Mouse (Mus musculus): Measurements from ENCODE around the gene Gpd1. TPM values are rescaled to one million over a fixed set of nuclear protein-coding genes. Genes with fewer than 3 reads are reported as not detected.

The Gpd1 gene
- total and polyA plus RNA-seq, 3 experiments, result 0.24 to 0.56 (median 0.25) TPM

- Histone ChIP-seq H3K4me1 (ENCODE audit: control insufficient read depth in 1 of 2, insufficient read depth in 2 of 2) (peaks cover 0 to 13% of the 10 kb centered on the region in 2 experiments; a peak in 2 of 4 replicates), H3K4me3 (replicated peaks in 1 of 3; ENCODE audit: low read depth in 2 of 3, low read length in 2 of 3, poor library complexity in 1 of 3) (no peak overlapping the region), H3K9me3 (replicated peaks; ENCODE audit: low read length) (no peaks in the 10 kb centered on the region), H3K27me3 (replicated peaks) (no peaks in the 10 kb centered on the region), H3K36me3 (replicated peaks in 1 of 2; ENCODE audit: control insufficient read depth in 1 of 2, insufficient read depth in 1 of 2, low read length in 1 of 2) (peaks cover 31 to 87% of the 10 kb centered on the region in 2 experiments), H3K79me2 (replicated peaks; ENCODE audit: control insufficient read depth, extremely low read depth, insufficient read depth, poor library complexity, severe bottlenecking) (no peaks in the 10 kb centered on the region), H3K4me2 (ENCODE audit: insufficient read depth, low read depth, poor library complexity, severe bottlenecking) (no peak overlapping the region), H3K27ac (ENCODE audit: insufficient read depth, low read depth) (no peak overlapping the region), H3K9ac (ENCODE audit: insufficient read depth, low read depth) (no peak overlapping the region)
- dilution Hi-C loops (cut with MboI; ENCODE audit: extremely low pct_ligation_motif_present, extremely low pct_unique_long_range_greater_than_20kb, low sequenced_read_pairs), result no loop called here
- TF ChIP-seq UBTF (IDR thresholded peaks at IDR 0.05; ENCODE audit: low read depth, low read length) (no peak), MAZ (IDR thresholded peaks at IDR 0.05; ENCODE audit: low read depth, low read length) (no peak)
- in situ Hi-C loops (cut with MboI; ENCODE audit: low pct_ligation_motif_present, low pct_unique_long_range_greater_than_20kb, low sequenced_read_pairs), result no loop called here
- no peak for DNase-seq (ENCODE audit: extremely low read depth)
Measured at GRCm38 (mm10) chr15:99715361-99715865, 1.9 kb upstream of the Gpd1 start.

- Histone ChIP-seq H3K9me3 (replicated peaks; ENCODE audit: low read length) (no peaks in the 10 kb centered on the region), H3K4me3 (replicated peaks in 1 of 3; ENCODE audit: low read depth in 2 of 3, low read length in 2 of 3, poor library complexity in 1 of 3) (no peak overlapping the region), H3K4me2 (ENCODE audit: insufficient read depth, low read depth, poor library complexity, severe bottlenecking) (no peak overlapping the region), H3K27me3 (replicated peaks) (no peaks in the 10 kb centered on the region), H3K9ac (ENCODE audit: insufficient read depth, low read depth) (no peak overlapping the region), H3K27ac (ENCODE audit: insufficient read depth, low read depth) (no peak overlapping the region), H3K79me2 (replicated peaks; ENCODE audit: control insufficient read depth, extremely low read depth, insufficient read depth, poor library complexity, severe bottlenecking) (no peaks in the 10 kb centered on the region), H3K4me1 (ENCODE audit: control insufficient read depth in 1 of 2, insufficient read depth in 2 of 2) (peaks cover 0 to 13% of the 10 kb centered on the region in 2 experiments; a peak in 2 of 4 replicates), H3K36me3 (replicated peaks in 1 of 2; ENCODE audit: control insufficient read depth in 1 of 2, insufficient read depth in 1 of 2, low read length in 1 of 2) (peaks cover 23 to 87% of the 10 kb centered on the region in 2 experiments)
- DNase-seq (ENCODE audit: extremely low read depth), result no peak
- dilution Hi-C loops (cut with MboI; ENCODE audit: extremely low pct_ligation_motif_present, extremely low pct_unique_long_range_greater_than_20kb, low sequenced_read_pairs) (no loop called here), in situ Hi-C loops (cut with MboI; ENCODE audit: low pct_ligation_motif_present, low pct_unique_long_range_greater_than_20kb, low sequenced_read_pairs) (no loop called here)
- TF ChIP-seq MYC (IDR thresholded peaks at IDR 0.05; ENCODE audit: low read depth, low read length), result no peak
- TF ChIP-seq POLR2A (IDR thresholded peaks at IDR 0.05; ENCODE audit: low read depth, low read length), result no peak
- TF ChIP-seq KAT2A (IDR thresholded peaks at IDR 0.05; ENCODE audit: insufficient replicate concordance, low read length), result no peak
- TF ChIP-seq MXI1 (IDR thresholded peaks at IDR 0.05; ENCODE audit: low read depth, low read length), result no peak
- no peak for TF ChIP-seq ETS1 (conservative IDR thresholded peaks at IDR 0.05; ENCODE audit: low read depth, low read length)
- no peak for TF ChIP-seq IRF4 (IDR thresholded peaks at IDR 0.05; ENCODE audit: low read depth, low read length)
- no peak for TF ChIP-seq SIN3A (IDR thresholded peaks at IDR 0.05; ENCODE audit: low read length)
- no peak for TF ChIP-seq RAD21 (IDR thresholded peaks at IDR 0.05; ENCODE audit: low read depth, low read length)
Measured at GRCm38 (mm10) chr15:99715982-99716746, 1.2 kb upstream of the Gpd1 start.

GRCm38 (mm10) chr15:99716814-99717213, 501 bp upstream of the Gpd1 start:
- TF ChIP-seq KAT2A (IDR thresholded peaks at IDR 0.05; ENCODE audit: insufficient replicate concordance, low read length) (no peak), TCF12 (IDR thresholded peaks at IDR 0.05; ENCODE audit: low read depth, low read length) (no peak), MAFK (IDR thresholded peaks at IDR 0.05; ENCODE audit: insufficient replicate concordance, low read length) (no peak), E2F4 (IDR thresholded peaks at IDR 0.05; ENCODE audit: insufficient replicate concordance, low read depth, low read length) (no peak), ZKSCAN1 (IDR thresholded peaks at IDR 0.05; ENCODE audit: borderline replicate concordance, low read depth, low read length) (no peak), CHD2 (IDR thresholded peaks at IDR 0.05; ENCODE audit: low read length) (no peak), UBTF (IDR thresholded peaks at IDR 0.05; ENCODE audit: low read depth, low read length) (no peak), USF1 (IDR thresholded peaks at IDR 0.05; ENCODE audit: low read depth, low read length) (no peak), HCFC1 (IDR thresholded peaks at IDR 0.05; ENCODE audit: low read depth, low read length) (no peak)
- H3K36me3 ChIP-seq (replicated peaks in 1 of 2; ENCODE audit: control insufficient read depth in 1 of 2, insufficient read depth in 1 of 2, low read length in 1 of 2), result peaks cover 17 to 83% of the 10 kb centered on the region in 2 experiments
- no peaks in the 10 kb centered on the region for H3K9me3 ChIP-seq (replicated peaks; ENCODE audit: low read length)
- no peak overlapping the region for H3K4me2 ChIP-seq (ENCODE audit: insufficient read depth, low read depth, poor library complexity, severe bottlenecking)
- dilution Hi-C loops (cut with MboI; ENCODE audit: extremely low pct_ligation_motif_present, extremely low pct_unique_long_range_greater_than_20kb, low sequenced_read_pairs), result no loop called here
- H3K4me1 ChIP-seq (ENCODE audit: control insufficient read depth in 1 of 2, insufficient read depth in 2 of 2), result peaks cover 0 to 13% of the 10 kb centered on the region in 2 experiments; a peak in 2 of 4 replicates
- DNase-seq (ENCODE audit: extremely low read depth), result no peak
- in situ Hi-C loops (cut with MboI; ENCODE audit: low pct_ligation_motif_present, low pct_unique_long_range_greater_than_20kb, low sequenced_read_pairs), result no loop called here
- no peak overlapping the region for H3K4me3 ChIP-seq (replicated peaks in 1 of 3; ENCODE audit: low read depth in 2 of 3, low read length in 2 of 3, poor library complexity in 1 of 3)
- no peaks in the 10 kb centered on the region for H3K27me3 ChIP-seq (replicated peaks)
- H3K9ac ChIP-seq (ENCODE audit: insufficient read depth, low read depth), result no peak overlapping the region
- no peaks in the 10 kb centered on the region for H3K79me2 ChIP-seq (replicated peaks; ENCODE audit: control insufficient read depth, extremely low read depth, insufficient read depth, poor library complexity, severe bottlenecking)
- no peak overlapping the region for H3K27ac ChIP-seq (ENCODE audit: insufficient read depth, low read depth)
